Mouse (Mus musculus): ENCODE measurements around the gene Dnah12. TPM values are rescaled to one million over a fixed set of nuclear protein-coding genes. Genes with fewer than 3 reads are reported as not detected.

The Dnah12 gene
- polyA plus RNA-seq, 1 experiment from 2014 or later = 0.12 TPM

GRCm38 (mm10) chr14:26773536-26773935, 80.5 kb downstream of the Dnah12 start:
- H3K4me3 ChIP-seq (replicated peaks; ENCODE audit: low read depth, low read length) = no peak overlapping the region
- DNase-seq (peak; percentile 1), ATAC-seq (ENCODE audit: low FRiP score, low TSS enrichment) (no peak)
- H3K4me1 ChIP-seq (ENCODE audit: control insufficient read depth, insufficient read depth, low read length) = no peaks in the 10 kb centered on the region
- 80% methylated on average over 4 of the region's 4 CpGs for WGBS
- H3K9me3 ChIP-seq (ENCODE audit: control insufficient read depth, low read length) = no peaks in the 10 kb centered on the region
- H3K36me3 ChIP-seq (ENCODE audit: control insufficient read depth, insufficient read depth, low read length) = no peaks in the 10 kb centered on the region
- H3K4me2 ChIP-seq (ENCODE audit: low read length) = no peak overlapping the region
- H3K9ac ChIP-seq (replicated peaks; ENCODE audit: low read length) = no peak overlapping the region
- H3K27me3 ChIP-seq (ENCODE audit: control insufficient read depth, insufficient read depth, low read length) = no peaks in the 10 kb centered on the region
- H3K27ac ChIP-seq (replicated peaks; ENCODE audit: low read depth, low read length) = no peak overlapping the region

- no peak for ATAC-seq (ENCODE audit: low FRiP score, low TSS enrichment)
- Histone ChIP-seq H3K9ac (replicated peaks; ENCODE audit: low read length) (no peak overlapping the region), H3K4me3 (replicated peaks; ENCODE audit: low read depth, low read length) (no peak overlapping the region), H3K9me3 (ENCODE audit: control insufficient read depth, low read length) (no peaks in the 10 kb centered on the region), H3K4me2 (ENCODE audit: low read length) (no peak overlapping the region), H3K27me3 (ENCODE audit: control insufficient read depth, insufficient read depth, low read length) (no peaks in the 10 kb centered on the region), H3K36me3 (ENCODE audit: control insufficient read depth, insufficient read depth, low read length) (no peaks in the 10 kb centered on the region), H3K27ac (replicated peaks; ENCODE audit: low read depth, low read length) (no peak overlapping the region), H3K4me1 (ENCODE audit: control insufficient read depth, insufficient read depth, low read length) (no peaks in the 10 kb centered on the region)
- 83% methylated on average over 4 of the region's 4 CpGs for WGBS
- no peak for DNase-seq
Observed at GRCm38 (mm10) chr14:26783731-26784130, 90.7 kb downstream of the Dnah12 start.

GRCm38 (mm10) chr14:26785695-26786094, 92.6 kb downstream of the Dnah12 start:
- no peaks in the 10 kb centered on the region for H3K27me3 ChIP-seq (ENCODE audit: control insufficient read depth, insufficient read depth, low read length)
- DNase-seq (peak; percentile 50), ATAC-seq (ENCODE audit: low FRiP score, low TSS enrichment) (no peak)
- H3K9ac ChIP-seq (replicated peaks; ENCODE audit: low read length) = no peak overlapping the region
- H3K36me3 ChIP-seq (ENCODE audit: control insufficient read depth, insufficient read depth, low read length) = no peaks in the 10 kb centered on the region
- H3K4me1 ChIP-seq (ENCODE audit: control insufficient read depth, insufficient read depth, low read length) = no peaks in the 10 kb centered on the region
- H3K4me2 ChIP-seq (ENCODE audit: low read length) = no peak overlapping the region
- H3K27ac ChIP-seq (replicated peaks; ENCODE audit: low read depth, low read length) = no peak overlapping the region
- WGBS = 42% methylated on average over 4 of the region's 4 CpGs
- no peak overlapping the region for H3K4me3 ChIP-seq (replicated peaks; ENCODE audit: low read depth, low read length)
- no peaks in the 10 kb centered on the region for H3K9me3 ChIP-seq (ENCODE audit: control insufficient read depth, low read length)

DNA sequence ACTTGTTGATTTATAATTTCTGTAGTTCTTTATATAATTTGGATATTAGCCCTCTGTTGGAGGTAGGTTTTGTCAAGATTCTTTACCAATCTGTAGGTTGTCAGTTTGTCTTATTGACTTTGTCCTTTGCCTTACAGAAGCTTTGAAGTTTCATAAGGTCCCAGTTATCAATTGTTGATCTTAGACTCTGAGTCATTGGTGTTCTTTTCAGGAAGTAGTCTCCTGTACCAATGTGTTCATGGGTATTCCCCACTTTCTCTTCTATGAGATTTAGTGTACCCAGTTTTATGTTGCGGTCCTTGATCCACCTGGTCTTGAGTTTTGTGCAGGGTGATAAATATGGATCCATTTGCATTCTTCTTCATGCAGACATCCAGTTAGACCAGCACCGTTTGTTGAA, 101.4 kb downstream of the Dnah12 start:
- Histone ChIP-seq H3K27me3 (ENCODE audit: control insufficient read depth, insufficient read depth, low read length) (no peaks in the 10 kb centered on the region), H3K36me3 (ENCODE audit: control insufficient read depth, insufficient read depth, low read length) (no peaks in the 10 kb centered on the region), H3K9me3 (ENCODE audit: control insufficient read depth, low read length) (no peaks in the 10 kb centered on the region), H3K4me1 (ENCODE audit: control insufficient read depth, insufficient read depth, low read length) (no peaks in the 10 kb centered on the region), H3K9ac (replicated peaks; ENCODE audit: low read length) (no peak overlapping the region), H3K4me3 (replicated peaks; ENCODE audit: low read depth, low read length) (no peak overlapping the region), H3K4me2 (ENCODE audit: low read length) (no peak overlapping the region), H3K27ac (replicated peaks; ENCODE audit: low read depth, low read length) (no peak overlapping the region)
- 89% methylated on average over 2 of the region's 2 CpGs for WGBS
- no peak for ATAC-seq (ENCODE audit: low FRiP score, low TSS enrichment)
- no peak for DNase-seq

GRCm38 (mm10) chr14:26798330-26798729, 105.3 kb downstream of the Dnah12 start:
- WGBS = 90% methylated on average over 3 of the region's 3 CpGs
- Histone ChIP-seq H3K4me1 (ENCODE audit: control insufficient read depth, insufficient read depth, low read length) (no peaks in the 10 kb centered on the region), H3K27ac (replicated peaks; ENCODE audit: low read depth, low read length) (no peak overlapping the region), H3K36me3 (ENCODE audit: control insufficient read depth, insufficient read depth, low read length) (no peaks in the 10 kb centered on the region), H3K9me3 (ENCODE audit: control insufficient read depth, low read length) (no peaks in the 10 kb centered on the region), H3K4me3 (replicated peaks; ENCODE audit: low read depth, low read length) (no peak overlapping the region), H3K27me3 (ENCODE audit: control insufficient read depth, insufficient read depth, low read length) (no peaks in the 10 kb centered on the region), H3K9ac (replicated peaks; ENCODE audit: low read length) (no peak overlapping the region), H3K4me2 (ENCODE audit: low read length) (no peak overlapping the region)
- ATAC-seq (ENCODE audit: low FRiP score, low TSS enrichment) = no peak
- DNase-seq = no peak

DNA sequence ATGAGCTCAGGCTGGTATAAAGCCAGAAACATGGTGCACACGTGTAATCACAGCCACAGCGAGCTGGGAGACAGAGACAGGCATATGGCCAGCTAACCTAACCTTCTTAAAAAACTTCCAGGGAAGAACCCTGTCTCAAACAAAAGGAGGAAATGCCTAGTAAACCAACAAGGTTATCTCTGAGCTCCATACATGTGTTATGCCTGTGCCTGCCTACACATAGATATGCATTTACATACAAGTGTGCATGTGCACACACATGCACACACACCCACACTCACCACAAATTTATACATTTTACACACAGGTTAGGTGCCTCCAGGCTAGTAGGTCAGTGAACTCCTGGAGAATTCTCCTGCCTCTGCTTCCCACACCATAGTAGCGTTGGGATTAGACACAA, 106.2 kb downstream of the Dnah12 start:
- no peak overlapping the region for H3K9ac ChIP-seq (replicated peaks; ENCODE audit: low read length)
- H3K4me1 ChIP-seq (ENCODE audit: control insufficient read depth, insufficient read depth, low read length) = no peaks in the 10 kb centered on the region
- no peak overlapping the region for H3K4me2 ChIP-seq (ENCODE audit: low read length)
- ATAC-seq (ENCODE audit: low FRiP score, low TSS enrichment) = no peak
- WGBS = 84% methylated on average over 3 of the region's 3 CpGs
- H3K9me3 ChIP-seq (ENCODE audit: control insufficient read depth, low read length) = no peaks in the 10 kb centered on the region
- H3K27ac ChIP-seq (replicated peaks; ENCODE audit: low read depth, low read length) = no peak overlapping the region
- no peaks in the 10 kb centered on the region for H3K27me3 ChIP-seq (ENCODE audit: control insufficient read depth, insufficient read depth, low read length)
- no peak overlapping the region for H3K4me3 ChIP-seq (replicated peaks; ENCODE audit: low read depth, low read length)
- no peak for DNase-seq
- no peaks in the 10 kb centered on the region for H3K36me3 ChIP-seq (ENCODE audit: control insufficient read depth, insufficient read depth, low read length)

DNA sequence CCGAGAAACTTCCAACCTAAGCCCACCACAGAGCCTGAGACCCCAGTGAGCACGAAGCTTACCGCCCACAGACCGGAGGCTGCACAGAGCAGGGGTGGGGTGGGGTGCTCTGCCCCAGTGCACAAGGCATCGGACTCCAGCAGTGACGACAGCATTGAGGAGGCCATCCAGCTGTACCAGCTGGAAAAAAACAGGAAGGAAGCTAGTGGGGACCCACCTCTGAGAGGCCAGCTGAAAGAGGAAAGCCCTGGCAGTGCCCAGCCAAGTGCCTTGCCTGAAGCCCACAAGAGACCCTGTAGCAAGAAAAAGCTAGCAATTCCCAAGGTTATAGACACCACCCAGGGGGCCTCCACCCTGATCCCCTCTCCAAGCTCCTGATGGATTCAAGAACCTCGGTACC, 112.4 kb downstream of the Dnah12 start:
- DNase-seq (no peak), ATAC-seq (ENCODE audit: low FRiP score, low TSS enrichment) (no peak)
- H3K27ac ChIP-seq (replicated peaks; ENCODE audit: low read depth, low read length) = no peak overlapping the region
- no peak overlapping the region for H3K4me3 ChIP-seq (replicated peaks; ENCODE audit: low read depth, low read length)
- H3K9ac ChIP-seq (replicated peaks; ENCODE audit: low read length) = no peak overlapping the region
- H3K36me3 ChIP-seq (ENCODE audit: control insufficient read depth, insufficient read depth, low read length) = no peaks in the 10 kb centered on the region
- H3K4me1 ChIP-seq (ENCODE audit: control insufficient read depth, insufficient read depth, low read length) = no peaks in the 10 kb centered on the region
- H3K27me3 ChIP-seq (ENCODE audit: control insufficient read depth, insufficient read depth, low read length) = no peaks in the 10 kb centered on the region
- 65% methylated on average over 7 of the region's 7 CpGs for WGBS
- no peaks in the 10 kb centered on the region for H3K9me3 ChIP-seq (ENCODE audit: control insufficient read depth, low read length)
- no peak overlapping the region for H3K4me2 ChIP-seq (ENCODE audit: low read length)

DNA sequence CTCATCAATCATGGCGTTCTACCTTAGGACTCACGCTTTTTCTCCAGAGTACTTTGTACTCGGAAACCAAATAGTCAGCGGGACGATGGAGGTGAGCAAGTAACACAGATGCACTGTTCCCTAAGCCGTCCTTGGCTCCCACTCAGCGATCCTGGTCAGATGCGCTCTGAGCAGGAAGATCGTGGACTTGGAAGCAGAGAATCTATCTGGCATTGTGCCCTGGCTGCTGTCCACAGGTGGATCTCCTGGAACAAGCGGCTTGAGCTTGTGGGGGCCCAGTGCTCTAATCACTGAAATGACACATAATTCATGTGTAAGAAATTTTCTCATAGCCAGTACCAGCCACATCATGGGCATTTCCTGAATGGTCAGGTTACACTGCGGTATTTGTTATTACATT, 119.7 kb downstream of the Dnah12 start:
- no peaks in the 10 kb centered on the region for H3K9me3 ChIP-seq (ENCODE audit: control insufficient read depth, low read length)
- no peak overlapping the region for H3K27ac ChIP-seq (replicated peaks; ENCODE audit: low read depth, low read length)
- no peaks in the 10 kb centered on the region for H3K4me1 ChIP-seq (ENCODE audit: control insufficient read depth, insufficient read depth, low read length)
- H3K4me2 ChIP-seq (ENCODE audit: low read length) = no peak overlapping the region
- ATAC-seq (ENCODE audit: low FRiP score, low TSS enrichment) (no peak), DNase-seq (no peak)
- H3K27me3 ChIP-seq (ENCODE audit: control insufficient read depth, insufficient read depth, low read length) = no peaks in the 10 kb centered on the region
- no peak overlapping the region for H3K9ac ChIP-seq (replicated peaks; ENCODE audit: low read length)
- no peak overlapping the region for H3K4me3 ChIP-seq (replicated peaks; ENCODE audit: low read depth, low read length)
- no peaks in the 10 kb centered on the region for H3K36me3 ChIP-seq (ENCODE audit: control insufficient read depth, insufficient read depth, low read length)
- 89% methylated on average over 11 of the region's 11 CpGs for WGBS

- Histone ChIP-seq H3K27ac (replicated peaks; ENCODE audit: low read depth, low read length) (no peak overlapping the region), H3K9me3 (ENCODE audit: control insufficient read depth, low read length) (no peaks in the 10 kb centered on the region), H3K9ac (replicated peaks; ENCODE audit: low read length) (no peak overlapping the region), H3K4me2 (ENCODE audit: low read length) (no peak overlapping the region), H3K27me3 (ENCODE audit: control insufficient read depth, insufficient read depth, low read length) (no peaks in the 10 kb centered on the region), H3K4me3 (replicated peaks; ENCODE audit: low read depth, low read length) (no peak overlapping the region), H3K36me3 (ENCODE audit: control insufficient read depth, insufficient read depth, low read length) (no peaks in the 10 kb centered on the region), H3K4me1 (ENCODE audit: control insufficient read depth, insufficient read depth, low read length) (no peaks in the 10 kb centered on the region)
- WGBS = 89% methylated on average over 2 of the region's 2 CpGs
- DNase-seq (no peak), ATAC-seq (ENCODE audit: low FRiP score, low TSS enrichment) (no peak)
Observed at GRCm38 (mm10) chr14:26813871-26814270, 120.8 kb downstream of the Dnah12 start.
